Mouse (Mus musculus): ENCODE measurements around the gene Sulf2. TPM values are rescaled to one million over a fixed set of nuclear protein-coding genes. Genes with fewer than 3 reads are reported as not detected.
A peak's percentile ranks its signal among the peaks of the same experiment; 100 is the strongest.

Sulf2 gene
- polyA plus RNA-seq, 1 experiment from 2014 or later, result 87.6 TPM

- H3K4me2 ChIP-seq, result no peak overlapping the region
- WGBS, result 27% methylated on average over 3 of the region's 3 CpGs
Measured at GRCm38 (mm10) chr2:166175145-166175544, 19.7 kb upstream of the Sulf2 start.

GRCm38 (mm10) chr2:166173169-166173568, 17.7 kb upstream of the Sulf2 start:
- H3K4me3 ChIP-seq, result no peak overlapping the region
- 54% methylated on average over 5 of the region's 5 CpGs for WGBS
- H3K9me3 ChIP-seq, result no peaks in the 10 kb centered on the region

More at GRCm38 (mm10) chr2:166175145-166175544, 19.7 kb upstream of the Sulf2 start:
- Histone ChIP-seq H3K9ac (no peak overlapping the region), H3K27ac (replicated peaks) (no peak overlapping the region; the same call in 1 of the 2 replicates), H3K36me3 (no peaks in the 10 kb centered on the region), H3K4me1 (peaks cover 44% of the 10 kb centered on the region), H3K4me3 (no peak overlapping the region), H3K27me3 (replicated peaks) (peaks cover 9% of the 10 kb centered on the region; the same call in 1 of the 2 replicates), H3K9me3 (no peaks in the 10 kb centered on the region)
- ATAC-seq (ENCODE audit: extremely low read depth, insufficient number of reproducible peaks, low FRiP score, low TSS enrichment), result no peak

GRCm38 (mm10) chr2:166170173-166170572, 14.7 kb upstream of the Sulf2 start:
- H3K4me3 ChIP-seq, result no peak overlapping the region
- H3K9ac ChIP-seq, result no peak overlapping the region
- peaks cover 12% of the 10 kb centered on the region for H3K4me1 ChIP-seq
- H3K27me3 ChIP-seq (replicated peaks), result peaks cover 9% of the 10 kb centered on the region; the same call in 1 of the 2 replicates
- H3K4me2 ChIP-seq, result no peak overlapping the region
- 53% methylated on average over 7 of the region's 7 CpGs for WGBS
- H3K27ac ChIP-seq (replicated peaks), result no peak overlapping the region
- H3K36me3 ChIP-seq, result no peaks in the 10 kb centered on the region
- no peak for ATAC-seq (ENCODE audit: extremely low read depth, insufficient number of reproducible peaks, low FRiP score, low TSS enrichment)
- no peaks in the 10 kb centered on the region for H3K9me3 ChIP-seq

More at GRCm38 (mm10) chr2:166173169-166173568, 17.7 kb upstream of the Sulf2 start:
- Histone ChIP-seq H3K9ac (no peak overlapping the region), H3K27ac (replicated peaks) (no peak overlapping the region), H3K4me2 (no peak overlapping the region), H3K27me3 (replicated peaks) (peaks cover 9% of the 10 kb centered on the region; the same call in 1 of the 2 replicates), H3K4me1 (peaks cover 33% of the 10 kb centered on the region), H3K36me3 (no peaks in the 10 kb centered on the region)
- no peak for ATAC-seq (ENCODE audit: extremely low read depth, insufficient number of reproducible peaks, low FRiP score, low TSS enrichment)

GRCm38 (mm10) chr2:166168868-166169267, 13.4 kb upstream of the Sulf2 start:
- H3K4me3 ChIP-seq, result no peak overlapping the region
- ATAC-seq (ENCODE audit: extremely low read depth, insufficient number of reproducible peaks, low FRiP score, low TSS enrichment), result no peak
- WGBS, result 51% methylated on average over 7 of the region's 7 CpGs
- H3K4me2 ChIP-seq, result no peak overlapping the region
- peaks cover 9% of the 10 kb centered on the region; the same call in 1 of the 2 replicates for H3K27me3 ChIP-seq (replicated peaks)
- no peak overlapping the region for H3K27ac ChIP-seq (replicated peaks)
- 0 out of 2 replicates have a peak overlapping the region, but pooled peaks have one; percentile 12 for H3K9ac ChIP-seq
- H3K9me3 ChIP-seq, result no peaks in the 10 kb centered on the region
- H3K36me3 ChIP-seq, result no peaks in the 10 kb centered on the region
- peaks cover 7% of the 10 kb centered on the region for H3K4me1 ChIP-seq

- no peak overlapping the region for H3K27ac ChIP-seq (replicated peaks)
- H3K9ac ChIP-seq, result no peak overlapping the region
- H3K4me1 ChIP-seq, result peaks cover 18% of the 10 kb centered on the region
- H3K4me2 ChIP-seq, result no peak overlapping the region
- no peak overlapping the region for H3K4me3 ChIP-seq
- no peaks in the 10 kb centered on the region for H3K9me3 ChIP-seq
- peaks cover 8% of the 10 kb centered on the region; the same call in 1 of the 2 replicates for H3K27me3 ChIP-seq (replicated peaks)
- 89% methylated on average over 2 of the region's 2 CpGs for WGBS
- H3K36me3 ChIP-seq, result no peaks in the 10 kb centered on the region
- no peak; the same call in 1 of the 2 replicates for ATAC-seq (ENCODE audit: extremely low read depth, insufficient number of reproducible peaks, low FRiP score, low TSS enrichment)
Measured at GRCm38 (mm10) chr2:166167387-166167786, 11.9 kb upstream of the Sulf2 start.

- Histone ChIP-seq H3K4me2 (no peak overlapping the region), H3K4me3 (no peak overlapping the region), H3K36me3 (no peaks in the 10 kb centered on the region), H3K9me3 (no peaks in the 10 kb centered on the region), H3K9ac (no peak overlapping the region), H3K27ac (replicated peaks) (no peak overlapping the region), H3K4me1 (peaks cover 19% of the 10 kb centered on the region), H3K27me3 (replicated peaks) (no peaks in the 10 kb centered on the region)
- no peak for ATAC-seq (ENCODE audit: extremely low read depth, insufficient number of reproducible peaks, low FRiP score, low TSS enrichment)
- 75% methylated on average over 7 of the region's 7 CpGs for WGBS
Measured at GRCm38 (mm10) chr2:166165396-166165795, 9.9 kb upstream of the Sulf2 start.

GRCm38 (mm10) chr2:166164601-166165000, 9.1 kb upstream of the Sulf2 start:
- H3K9ac ChIP-seq, result no peak overlapping the region
- no peaks in the 10 kb centered on the region for H3K27me3 ChIP-seq (replicated peaks)
- no peak overlapping the region for H3K27ac ChIP-seq (replicated peaks)
- H3K4me1 ChIP-seq, result peaks cover 19% of the 10 kb centered on the region
- no peaks in the 10 kb centered on the region for H3K9me3 ChIP-seq
- ATAC-seq (ENCODE audit: extremely low read depth, insufficient number of reproducible peaks, low FRiP score, low TSS enrichment), result no peak
- no peaks in the 10 kb centered on the region for H3K36me3 ChIP-seq
- no peak overlapping the region for H3K4me2 ChIP-seq
- no peak overlapping the region for H3K4me3 ChIP-seq
- WGBS, result 54% methylated on average over 1 of the region's 1 CpGs

- H3K4me3 ChIP-seq, result no peak overlapping the region
- H3K27ac ChIP-seq (replicated peaks), result no peak overlapping the region
- H3K36me3 ChIP-seq, result no peaks in the 10 kb centered on the region
- no peak overlapping the region for H3K4me2 ChIP-seq
- WGBS, result 82% methylated on average over 6 of the region's 6 CpGs
- H3K27me3 ChIP-seq (replicated peaks), result no peaks in the 10 kb centered on the region
- no peak overlapping the region for H3K9ac ChIP-seq
- peaks cover 15% of the 10 kb centered on the region for H3K4me1 ChIP-seq
- ATAC-seq (ENCODE audit: extremely low read depth, insufficient number of reproducible peaks, low FRiP score, low TSS enrichment), result no peak
- H3K9me3 ChIP-seq, result no peaks in the 10 kb centered on the region
Measured at GRCm38 (mm10) chr2:166163917-166164316, 8.5 kb upstream of the Sulf2 start.

DNA sequence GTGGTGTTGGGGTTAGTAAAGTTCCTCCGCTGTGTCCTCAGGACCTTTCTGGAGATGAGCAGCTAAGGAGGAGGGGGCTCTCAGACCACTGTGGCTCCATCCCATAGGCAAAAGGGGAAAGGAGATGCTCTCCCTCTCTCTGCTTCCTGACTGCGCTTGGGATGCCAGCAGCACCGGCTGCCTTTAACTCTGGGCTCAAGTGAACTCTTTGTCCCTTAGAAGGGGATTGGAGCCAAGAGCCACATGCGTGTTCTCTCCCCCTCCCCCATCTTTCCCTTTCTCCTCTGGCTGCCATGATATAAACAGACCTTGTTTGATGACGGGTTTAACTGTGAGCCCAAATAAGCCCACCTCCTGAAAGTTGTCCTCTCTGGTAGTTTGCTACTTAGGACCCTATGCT, 7.8 kb upstream of the Sulf2 start:
- no peak overlapping the region for H3K9ac ChIP-seq
- H3K9me3 ChIP-seq, result no peaks in the 10 kb centered on the region
- no peaks in the 10 kb centered on the region for H3K27me3 ChIP-seq (replicated peaks)
- no peak for ATAC-seq (ENCODE audit: extremely low read depth, insufficient number of reproducible peaks, low FRiP score, low TSS enrichment)
- H3K27ac ChIP-seq (replicated peaks), result no peak overlapping the region
- peaks cover 12% of the 10 kb centered on the region for H3K4me1 ChIP-seq
- H3K4me3 ChIP-seq, result no peak overlapping the region
- no peak overlapping the region for H3K4me2 ChIP-seq
- no peaks in the 10 kb centered on the region for H3K36me3 ChIP-seq
- WGBS, result 66% methylated on average over 5 of the region's 5 CpGs

DNA sequence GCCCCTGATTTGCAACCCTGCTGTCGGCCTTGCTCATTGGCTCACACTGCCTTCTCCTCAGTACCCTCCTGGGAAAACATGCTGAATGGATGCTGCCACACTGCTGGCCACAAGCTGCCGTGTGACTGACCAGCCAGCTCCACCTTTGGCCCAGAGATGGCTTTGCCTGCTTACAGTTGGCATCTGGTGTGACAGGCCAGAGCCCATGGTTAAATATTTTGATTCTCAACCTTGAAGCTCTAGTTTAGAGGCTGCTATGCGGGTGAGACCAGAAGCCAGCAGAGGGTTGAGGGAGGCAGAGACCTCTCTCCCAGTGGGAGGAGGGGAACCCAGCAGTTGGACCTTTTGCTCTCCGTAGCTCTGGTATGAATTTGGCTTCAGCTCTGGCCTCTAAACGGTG, 6.7 kb upstream of the Sulf2 start:
- Histone ChIP-seq H3K9ac (no peak overlapping the region), H3K27ac (replicated peaks) (no peak overlapping the region; the same call in 1 of the 2 replicates), H3K4me2 (no peak overlapping the region), H3K4me1 (peaks cover 13% of the 10 kb centered on the region), H3K4me3 (no peak overlapping the region), H3K36me3 (no peaks in the 10 kb centered on the region), H3K27me3 (replicated peaks) (no peaks in the 10 kb centered on the region), H3K9me3 (no peaks in the 10 kb centered on the region)
- WGBS, result 76% methylated on average over 5 of the region's 5 CpGs
- ATAC-seq (ENCODE audit: extremely low read depth, insufficient number of reproducible peaks, low FRiP score, low TSS enrichment), result no peak

- Histone ChIP-seq H3K27me3 (replicated peaks) (no peaks in the 10 kb centered on the region), H3K4me3 (no peak overlapping the region), H3K9ac (no peak overlapping the region), H3K36me3 (no peaks in the 10 kb centered on the region), H3K9me3 (no peaks in the 10 kb centered on the region), H3K27ac (replicated peaks) (no peak overlapping the region), H3K4me1 (peaks cover 24% of the 10 kb centered on the region), H3K4me2 (no peak overlapping the region)
- no peak for ATAC-seq (ENCODE audit: extremely low read depth, insufficient number of reproducible peaks, low FRiP score, low TSS enrichment)
- 76% methylated on average over 7 of the region's 7 CpGs for WGBS
Measured at GRCm38 (mm10) chr2:166159276-166159675, 3.8 kb upstream of the Sulf2 start.

DNA sequence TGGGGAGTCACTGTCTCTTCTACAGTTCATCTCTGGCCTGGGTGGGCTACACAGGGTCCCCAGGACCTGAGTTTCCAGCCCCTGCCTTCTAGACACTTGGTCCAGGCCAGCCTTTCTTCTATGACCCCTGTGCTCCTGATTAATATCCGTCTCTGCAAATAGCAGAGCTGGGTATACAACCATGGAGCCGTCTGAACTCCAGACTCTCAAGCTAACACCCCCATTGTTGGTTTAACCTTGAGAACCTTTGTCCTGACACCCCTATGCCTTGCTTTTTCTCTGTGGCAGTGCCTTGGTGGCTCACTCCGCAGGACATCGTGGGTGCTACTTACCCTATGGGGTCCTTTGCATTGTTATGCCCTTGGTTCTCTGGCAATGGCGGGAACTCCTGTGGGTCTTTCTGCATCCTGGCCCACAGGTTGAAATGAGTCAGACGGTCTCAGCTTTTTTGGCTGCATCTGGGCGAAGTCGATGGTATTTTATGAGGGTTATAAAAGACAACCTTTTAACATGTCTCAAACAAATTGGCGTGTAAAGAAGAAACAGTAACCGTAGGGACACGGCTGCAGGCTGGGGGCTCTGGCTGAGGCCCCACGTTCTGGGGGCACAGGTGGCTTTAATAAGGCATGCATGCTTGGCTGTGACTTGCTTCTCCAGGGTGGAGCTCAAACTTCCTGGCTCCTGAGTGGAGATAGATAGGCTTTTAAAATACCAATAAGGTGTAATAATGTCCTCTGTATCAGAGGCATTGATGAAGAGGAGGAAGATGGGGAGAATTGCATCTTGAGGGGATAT, 2.5 kb upstream of the Sulf2 start:
- Histone ChIP-seq H3K4me1 (peaks cover 29% of the 10 kb centered on the region), H3K9me3 (no peaks in the 10 kb centered on the region), H3K27ac (replicated peaks) (no peak overlapping the region), H3K4me3 (no peak overlapping the region), H3K27me3 (replicated peaks) (no peaks in the 10 kb centered on the region), H3K9ac (no peak overlapping the region), H3K4me2 (no peak overlapping the region), H3K36me3 (no peaks in the 10 kb centered on the region)
- WGBS, result 77% methylated on average over 12 of the region's 12 CpGs
- no peak for ATAC-seq (ENCODE audit: extremely low read depth, insufficient number of reproducible peaks, low FRiP score, low TSS enrichment)
